Mouse (Mus musculus) ES-Bruce4 (cell line): ENCODE results near the gene Aspg. TPM values are rescaled to one million over a fixed set of nuclear protein-coding genes. Genes with fewer than 3 reads are reported as not detected.

ENCODE experiments used
- H3K27ac ChIP-seq: 2 replicates; pipeline ENCODE4 v1.5.1; 2012; ENCODE audit warnings: low read length, inconsistent platforms; ENCODE audit not compliant: insufficient read depth
- H3K27me3 ChIP-seq: 2 replicates; pipeline ENCODE4 v1.6.1; 2012; ENCODE audit warnings: mild to moderate bottlenecking, low read length, inconsistent platforms; ENCODE audit not compliant: control insufficient read depth, poor library complexity, insufficient read depth, severe bottlenecking
- H3K36me3 ChIP-seq: 2 replicates; pipeline ENCODE4 v1.6.1; 2012; ENCODE audit warnings: inconsistent platforms, mild to moderate bottlenecking, low read length, moderate library complexity; ENCODE audit not compliant: control insufficient read depth, poor library complexity, insufficient read depth, severe bottlenecking
- H3K4me1 ChIP-seq: one replicate; pipeline ENCODE4 v1.8.1; 2011; ENCODE audit warnings: low read length; ENCODE audit not compliant: control insufficient read depth, insufficient read depth
- H3K4me3 ChIP-seq: 2 replicates; pipeline ENCODE4 v1.5.1; 2011; ENCODE audit warnings: low read depth, mild to moderate bottlenecking, low read length
- H3K9ac ChIP-seq: 2 replicates; pipeline ENCODE4 v1.6.1; 2012; ENCODE audit warnings: low read depth, mild to moderate bottlenecking, inconsistent platforms; ENCODE audit not compliant: poor library complexity, severe bottlenecking
- H3K9me3 ChIP-seq: replicated peaks from 2 replicates; pipeline ENCODE4 v1.6.1; 2012; ENCODE audit warnings: mild to moderate bottlenecking, low read length, inconsistent platforms; ENCODE audit not compliant: control insufficient read depth, poor library complexity, insufficient read depth, severe bottlenecking
- CTCF ChIP-seq: IDR thresholded peaks from one replicate; pipeline ENCODE4 v1.8.1; 2011; ENCODE audit warnings: low read depth, low read length
- EP300 ChIP-seq: IDR thresholded peaks from 2 replicates; pipeline ENCODE4 v1.6.1; 2011; ENCODE audit warnings: low read depth, low read length; ENCODE audit not compliant: insufficient read depth
- POLR2A ChIP-seq: IDR thresholded peaks from one replicate; pipeline ENCODE4 v1.8.1; 2011; ENCODE audit warnings: low read length; ENCODE audit not compliant: insufficient read depth
- polyA plus RNA-seq: library from polyadenylated mRNA; stranded (reverse); fragments of >200 nt; gene quantifications from 2 replicates; pipeline ENCODE4 v1.2.4, GENCODE M21; 2011; ENCODE audit warnings: low read depth; ENCODE audit not compliant: missing spikeins, insufficient read depth, insufficient read length

The Aspg gene
- polyA plus RNA-seq, 1 experiment = 7.7 TPM

GRCm38 (mm10) chr12:112130957-112131356, 24.5 kb downstream of the Aspg start:
- Histone ChIP-seq H3K4me1 (peaks cover 6% of the 10 kb centered on the region), H3K9me3 (no peaks in the 10 kb centered on the region), H3K27me3 (0 out of 2 replicates have a peak, but pooled peaks cover 3% of the 10 kb centered on the region), H3K27ac (no peak overlapping the region), H3K36me3 (no peaks in the 10 kb centered on the region), H3K9ac (peak overlapping the region; percentile 73), H3K4me3 (peak overlapping the region; percentile 59)
- TF ChIP-seq POLR2A = no peak
- TF ChIP-seq EP300 = no peak
- TF ChIP-seq CTCF = no peak

- no peaks in the 10 kb centered on the region for H3K9me3 ChIP-seq
- H3K9ac ChIP-seq = no peak overlapping the region
- H3K27ac ChIP-seq = no peak overlapping the region
- H3K4me3 ChIP-seq = no peak overlapping the region
- TF ChIP-seq EP300 (no peak), CTCF (peak; percentile 91)
- H3K27me3 ChIP-seq = peaks cover 15% of the 10 kb centered on the region
- H3K36me3 ChIP-seq = no peaks in the 10 kb centered on the region
- H3K4me1 ChIP-seq = no peaks in the 10 kb centered on the region
Observed at GRCm38 (mm10) chr12:112140231-112140630, 33.8 kb downstream of the Aspg start.

GRCm38 (mm10) chr12:112140745-112141144, 34.3 kb downstream of the Aspg start:
- Histone ChIP-seq H3K4me3 (no peak overlapping the region), H3K9me3 (no peaks in the 10 kb centered on the region), H3K27me3 (peaks cover 15% of the 10 kb centered on the region), H3K4me1 (no peaks in the 10 kb centered on the region), H3K36me3 (no peaks in the 10 kb centered on the region), H3K9ac (no peak overlapping the region), H3K27ac (no peak overlapping the region)
- TF ChIP-seq EP300 = no peak
- no peak for TF ChIP-seq CTCF
- TF ChIP-seq POLR2A = no peak

DNA sequence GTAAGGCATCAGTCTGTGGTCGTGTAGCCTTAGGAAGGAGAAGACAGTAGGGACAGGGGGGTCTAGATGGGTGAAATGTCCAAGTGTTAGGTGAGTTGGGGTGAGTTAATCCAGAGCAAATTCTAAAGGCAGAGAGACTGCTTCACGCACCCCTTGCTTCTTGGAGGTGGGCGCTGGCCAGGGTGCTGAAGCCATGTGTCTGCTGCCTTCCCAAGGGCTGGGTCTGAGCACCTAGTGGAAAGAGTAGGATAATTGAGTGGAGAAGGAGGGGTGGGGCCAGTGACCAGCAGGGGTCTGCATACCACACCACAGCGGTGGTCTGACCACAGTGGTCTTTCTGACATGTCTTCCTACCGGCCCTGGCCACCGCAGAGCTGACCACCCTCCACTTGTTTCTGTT, 34.8 kb downstream of the Aspg start:
- no peak overlapping the region for H3K9ac ChIP-seq
- no peaks in the 10 kb centered on the region for H3K36me3 ChIP-seq
- no peak overlapping the region for H3K4me3 ChIP-seq
- TF ChIP-seq CTCF (no peak), EP300 (no peak), POLR2A (no peak)
- H3K4me1 ChIP-seq = no peaks in the 10 kb centered on the region
- H3K27ac ChIP-seq = no peak overlapping the region
- no peaks in the 10 kb centered on the region for H3K9me3 ChIP-seq
- H3K27me3 ChIP-seq = peaks cover 15% of the 10 kb centered on the region

DNA sequence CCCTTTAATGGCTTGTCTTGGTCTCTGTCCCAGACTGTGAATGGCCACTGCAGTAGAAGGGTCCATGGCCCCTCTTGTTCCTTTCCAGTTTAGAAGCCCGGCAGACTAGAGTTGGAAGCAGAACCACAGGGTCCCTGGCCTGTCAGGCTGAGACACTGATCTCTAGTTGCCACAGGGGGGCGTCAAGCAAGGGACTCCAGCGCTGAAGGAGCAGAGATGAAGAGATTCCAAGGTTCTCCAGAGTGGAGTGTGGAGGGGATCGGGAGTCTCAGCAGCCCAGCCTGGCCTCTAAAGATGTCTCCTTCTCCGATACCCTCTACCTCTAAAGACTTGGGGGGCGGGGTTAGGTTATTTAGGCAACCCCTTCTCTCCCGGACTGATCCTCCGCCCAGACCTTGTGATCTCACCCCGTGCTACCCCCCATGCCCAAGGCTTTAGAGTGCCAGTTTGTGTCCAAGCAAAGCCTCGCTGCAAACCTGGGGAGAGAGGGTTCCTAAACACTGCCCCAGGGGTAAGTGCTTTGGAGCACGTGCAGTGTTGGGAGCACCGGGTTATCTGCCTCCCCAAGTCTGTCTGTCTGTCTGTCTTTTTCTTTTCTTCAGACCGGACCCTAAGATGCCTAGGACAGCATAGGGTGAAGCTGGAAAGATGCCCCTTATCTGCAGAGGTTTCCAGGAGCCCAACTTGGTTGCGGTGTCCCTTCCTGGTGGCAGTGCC, 36.8 kb downstream of the Aspg start:
- Histone ChIP-seq H3K4me1 (no peaks in the 10 kb centered on the region), H3K4me3 (peak overlapping the region; percentile 36), H3K27ac (no peak overlapping the region), H3K27me3 (peaks cover 15% of the 10 kb centered on the region), H3K9me3 (no peaks in the 10 kb centered on the region), H3K9ac (peak overlapping the region; percentile 63; the same call in 1 of the 2 replicates), H3K36me3 (no peaks in the 10 kb centered on the region)
- no peak for TF ChIP-seq POLR2A
- TF ChIP-seq CTCF = peak; percentile 74

- Histone ChIP-seq H3K27me3 (peaks cover 15% of the 10 kb centered on the region), H3K27ac (no peak overlapping the region), H3K9me3 (no peaks in the 10 kb centered on the region), H3K4me1 (no peaks in the 10 kb centered on the region), H3K4me3 (peak overlapping the region; percentile 64), H3K36me3 (no peaks in the 10 kb centered on the region), H3K9ac (peak overlapping the region; percentile 63)
- TF ChIP-seq EP300 = no peak
- no peak for TF ChIP-seq POLR2A
- no peak for TF ChIP-seq CTCF
Observed at GRCm38 (mm10) chr12:112143833-112144201, 37.3 kb downstream of the Aspg start.
